ENCODE assay signal across 10 mouse cellular contexts in the genomic region with DNA sequence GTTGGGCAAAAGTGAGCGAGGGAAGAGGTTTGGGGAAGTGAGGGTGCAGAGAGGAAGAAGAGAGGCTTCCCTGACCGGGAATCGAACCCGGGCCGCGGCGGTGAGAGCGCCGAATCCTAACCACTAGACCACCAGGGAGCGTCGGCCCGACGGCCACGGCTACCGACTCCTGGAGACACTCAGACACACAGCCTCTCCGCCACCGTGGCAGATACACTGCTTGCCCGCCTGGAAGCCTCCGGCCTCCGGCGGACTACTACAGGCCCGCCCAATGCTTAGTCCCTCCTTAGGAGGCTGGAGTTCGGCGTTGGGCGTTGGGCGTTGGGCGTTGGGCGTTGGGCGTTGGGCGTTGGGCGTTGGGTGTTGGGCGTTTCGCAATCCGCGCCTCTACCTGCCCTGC. TPM values are rescaled to one million over a fixed set of nuclear protein-coding genes. Genes with fewer than 3 reads are reported as not detected.
DNase-seq lines count a peak whose midpoint lies in the region; ATAC-seq lines count a peak whose summit lies in the region.
"Not testable (repeated sequence)": the region's sequence is repeated elsewhere in the genome, so short reads cannot be mapped to it uniquely, and the experiment has no call there.
"Had no signal": no experiment of that assay in that cellular context is flagged by ENCODE, and none has a peak within 500 bp of the region (broad histone marks: within the 10 kb centered on the region; RNA-seq: fewer than 3 reads in every experiment).

No protein-coding gene starts in this region.

- H3K4me3 ChIP-seq in embryonic facial prominence, embryonic 15.5 days (replicated peaks); hindbrain, embryonic 13.5 days; kidney, embryonic 15.5 days (replicated peaks); liver, embryonic 15.5 days (replicated peaks); midbrain, embryonic 11.5 days (ENCODE audit: low read depth, low read length); neural tube, embryonic 14.5 days (ENCODE audit: low read depth, low read length): not testable (repeated sequence)

- WGBS in embryonic facial prominence, embryonic 15.5 days, result 0% methylated on average over 1 of the region's 35 CpGs
- WGBS in hindbrain, embryonic 13.5 days, result no CpG with 5 or more reads among the region's 35 CpGs
- WGBS in kidney, embryonic 15.5 days, result no CpG with 5 or more reads among the region's 35 CpGs
- WGBS in liver, embryonic 15.5 days (ENCODE audit: insufficient replicate concordance), result 0% methylated on average over 1 of the region's 35 CpGs
- no CpG with 5 or more reads among the region's 35 CpGs for WGBS in midbrain, embryonic 11.5 days
- WGBS in neural tube, embryonic 14.5 days, result no CpG with 5 or more reads among the region's 35 CpGs

- H3K27me3 ChIP-seq in embryonic facial prominence, embryonic 15.5 days, result peaks cover 22% of the 10 kb centered on the region
- peaks cover 37% of the 10 kb centered on the region for H3K27me3 ChIP-seq in hindbrain, embryonic 13.5 days
- H3K27me3 ChIP-seq in kidney, embryonic 15.5 days, result peaks cover 30% of the 10 kb centered on the region
- H3K27me3 ChIP-seq in liver, embryonic 15.5 days, result peaks cover 39% of the 10 kb centered on the region
- peaks cover 23% of the 10 kb centered on the region for H3K27me3 ChIP-seq in midbrain, embryonic 11.5 days (ENCODE audit: control insufficient read depth, insufficient read depth, low read length)
- peaks cover 11% of the 10 kb centered on the region for H3K27me3 ChIP-seq in neural tube, embryonic 14.5 days (ENCODE audit: control insufficient read depth, insufficient read depth, low read length)

- H3K27ac ChIP-seq in embryonic facial prominence, embryonic 15.5 days (replicated peaks); hindbrain, embryonic 13.5 days; kidney, embryonic 15.5 days; liver, embryonic 15.5 days (replicated peaks); midbrain, embryonic 11.5 days (ENCODE audit: low read depth, low read length); neural tube, embryonic 14.5 days (ENCODE audit: low read depth, low read length): not testable (repeated sequence)

- H3K9me3 ChIP-seq in embryonic facial prominence, embryonic 15.5 days (replicated peaks); hindbrain, embryonic 13.5 days; kidney, embryonic 15.5 days (replicated peaks); liver, embryonic 15.5 days (replicated peaks); midbrain, embryonic 11.5 days (ENCODE audit: control insufficient read depth, low read length); neural tube, embryonic 14.5 days (ENCODE audit: control insufficient read depth, low read length): not testable (repeated sequence)

- not testable (repeated sequence) for H3K4me2 ChIP-seq in embryonic facial prominence, embryonic 15.5 days (replicated peaks); hindbrain, embryonic 13.5 days; liver, embryonic 15.5 days; midbrain, embryonic 11.5 days; neural tube, embryonic 14.5 days (ENCODE audit: low read depth, low read length)
- 0 out of 2 replicates have a peak overlapping the region, but pooled peaks have one; percentile 25 for H3K4me2 ChIP-seq in kidney, embryonic 15.5 days

- not testable (repeated sequence) for H3K4me1 ChIP-seq in embryonic facial prominence, embryonic 15.5 days; hindbrain, embryonic 13.5 days (replicated peaks); kidney, embryonic 15.5 days; liver, embryonic 15.5 days (replicated peaks); midbrain, embryonic 11.5 days (ENCODE audit: control insufficient read depth, insufficient read depth, low read length); neural tube, embryonic 14.5 days (ENCODE audit: control insufficient read depth, insufficient read depth, low read length)

- not testable (repeated sequence) for H3K9ac ChIP-seq in embryonic facial prominence, embryonic 15.5 days; hindbrain, embryonic 13.5 days; kidney, embryonic 15.5 days; liver, embryonic 15.5 days; midbrain, embryonic 11.5 days (ENCODE audit: low read length); neural tube, embryonic 14.5 days (replicated peaks; ENCODE audit: low read depth, low read length)

- DNase-seq in midbrain, embryonic 11.5 days (ENCODE audit: low spot score, missing footprints), result not testable (repeated sequence)

- ATAC-seq in embryonic facial prominence, embryonic 15.5 days (ENCODE audit: insufficient number of reproducible peaks, low FRiP score, low TSS enrichment, low read depth), result peak; percentile 44
- ATAC-seq in granulocyte monocyte progenitor cell, adult 5-6 weeks (replicated peaks; ENCODE audit: poor library complexity, severe bottlenecking), result peak; percentile 34
- ATAC-seq in hindbrain, embryonic 13.5 days (ENCODE audit: low FRiP score), result peak; percentile 26
- peak; percentile 59 for ATAC-seq in kidney, embryonic 15.5 days (replicated peaks; ENCODE audit: low FRiP score)
- ATAC-seq in liver, embryonic 15.5 days (ENCODE audit: insufficient read depth), result peak; percentile 70
- ATAC-seq in midbrain, embryonic 11.5 days (ENCODE audit: low FRiP score), result peak; percentile 68
- ATAC-seq in neural tube, embryonic 14.5 days (ENCODE audit: low read depth), result peak; percentile 36

- H3K36me3 ChIP-seq in embryonic facial prominence, embryonic 15.5 days; hindbrain, embryonic 13.5 days; kidney, embryonic 15.5 days; liver, embryonic 15.5 days (replicated peaks); midbrain, embryonic 11.5 days (ENCODE audit: control insufficient read depth, insufficient read depth, low read length); neural tube, embryonic 14.5 days (ENCODE audit: control insufficient read depth, insufficient read depth, low read length): not testable (repeated sequence)

RNA-seq across cellular contexts. Expression of gene Fcgr3, which starts 7.0 kb away (rescaled TPM):
- polyA plus RNA-seq in embryonic facial prominence, embryonic 15.5 days (2015; fragmentation: Nextera tagmentation; extraction: Ambion mirVana), result 25.6 and 26.1 TPM in 2 replicates
- 274 and 310 TPM in 2 replicates for total RNA-seq in granulocyte monocyte progenitor cell, adult 5-6 weeks (2014; fragmentation: Nextera tagmentation)
- total RNA-seq in granulocyte monocyte progenitor cell, adult 5-6 weeks (2017), result 498 and 520 TPM in 2 replicates
- 8.1 and 10.0 TPM in 2 replicates for polyA plus RNA-seq in hindbrain, embryonic 13.5 days (2015; fragmentation: Nextera tagmentation; extraction: Ambion mirVana)
- 7.8 and 10.5 TPM in 2 replicates for polyA plus RNA-seq in kidney, embryonic 15.5 days (2015; fragmentation: Nextera tagmentation; extraction: Ambion mirVana)
- polyA plus RNA-seq in liver, embryonic 15.5 days (2015; fragmentation: Nextera tagmentation; extraction: Ambion mirVana), result 27.2 and 28.0 TPM in 2 replicates
- polyA plus RNA-seq in midbrain, embryonic 11.5 days (2014; fragmentation: Nextera tagmentation; extraction: Ambion mirVana), result 8.5 and 8.6 TPM in 2 replicates
- 5.5 and 8.8 TPM in 2 replicates for polyA plus RNA-seq in neural tube, embryonic 14.5 days (2014; fragmentation: Nextera tagmentation; extraction: Ambion mirVana)

RNA-seq across cellular contexts. Expression of gene Cfap126, which starts 42.0 kb away (rescaled TPM):
- polyA plus RNA-seq in embryonic facial prominence, embryonic 15.5 days (2015; fragmentation: Nextera tagmentation; extraction: Ambion mirVana), result 14.2 and 28.6 TPM in 2 replicates
- total RNA-seq in granulocyte monocyte progenitor cell, adult 5-6 weeks (2014; fragmentation: Nextera tagmentation), result 1.7 and 3.8 TPM in 2 replicates
- 0.47 and 1.5 TPM in 2 replicates for total RNA-seq in granulocyte monocyte progenitor cell, adult 5-6 weeks (2017)
- 9.4 and 18.4 TPM in 2 replicates for polyA plus RNA-seq in hindbrain, embryonic 13.5 days (2015; fragmentation: Nextera tagmentation; extraction: Ambion mirVana)
- 2.0 and 2.1 TPM in 2 replicates for polyA plus RNA-seq in kidney, embryonic 15.5 days (2015; fragmentation: Nextera tagmentation; extraction: Ambion mirVana)
- 1.7 and 2.6 TPM in 2 replicates for polyA plus RNA-seq in liver, embryonic 15.5 days (2015; fragmentation: Nextera tagmentation; extraction: Ambion mirVana)
- polyA plus RNA-seq in midbrain, embryonic 11.5 days (2014; fragmentation: Nextera tagmentation; extraction: Ambion mirVana), result 1.7 and 2.4 TPM in 2 replicates
- polyA plus RNA-seq in neural tube, embryonic 14.5 days (2014; fragmentation: Nextera tagmentation; extraction: Ambion mirVana), result 2.4 and 5.0 TPM in 2 replicates

RNA-seq across cellular contexts. Expression of gene Fcgr4, which starts 53.0 kb away (rescaled TPM):
- 0.53 and 1.8 TPM in 2 replicates for polyA plus RNA-seq in embryonic facial prominence, embryonic 15.5 days (2015; fragmentation: Nextera tagmentation; extraction: Ambion mirVana)
- 0.58 and 2.9 TPM in 2 replicates for total RNA-seq in granulocyte monocyte progenitor cell, adult 5-6 weeks (2014; fragmentation: Nextera tagmentation)
- total RNA-seq in granulocyte monocyte progenitor cell, adult 5-6 weeks (2017), result 3.1 and 3.5 TPM in 2 replicates
- polyA plus RNA-seq in hindbrain, embryonic 13.5 days (2015; fragmentation: Nextera tagmentation; extraction: Ambion mirVana), result 0.31 TPM in 2 replicates
- polyA plus RNA-seq in kidney, embryonic 15.5 days (2015; fragmentation: Nextera tagmentation; extraction: Ambion mirVana), result 1.2 and 1.3 TPM in 2 replicates
- 3.9 and 4.2 TPM in 2 replicates for polyA plus RNA-seq in liver, embryonic 15.5 days (2015; fragmentation: Nextera tagmentation; extraction: Ambion mirVana)
- polyA plus RNA-seq in midbrain, embryonic 11.5 days (2014; fragmentation: Nextera tagmentation; extraction: Ambion mirVana), result 0.18 and 0.55 TPM in 2 replicates
- 0.49 TPM in 1 of 2 replicates, not detected in the other for polyA plus RNA-seq in neural tube, embryonic 14.5 days (2014; fragmentation: Nextera tagmentation; extraction: Ambion mirVana)
- total RNA-seq: gastrocnemius, postnatal 36 days; left cerebral cortex, postnatal 14 days had no signal
- polyA plus RNA-seq: testis, adult 2 months had no signal
